Mouse (Mus musculus): ENCODE results near the gene Irs2. TPM values are rescaled to one million over a fixed set of nuclear protein-coding genes. Genes with fewer than 3 reads are reported as not detected.

Gene Irs2
- polyA plus RNA-seq, 1 experiment = 8.5 TPM

GRCm38 (mm10) chr8:11009431-11010071 is 1.3 kb upstream of the Irs2 start:
- peak; percentile 64 for DNase-seq (ENCODE audit: low spot score)

GRCm38 (mm10) chr8:11008842-11009420 is 673 bp upstream of the Irs2 start:
- DNase-seq (ENCODE audit: low spot score) = peak; percentile 98

- peak; percentile 80 for DNase-seq (ENCODE audit: low spot score)
Observed at GRCm38 (mm10) chr8:11007581-11008378, 478 bp downstream of the Irs2 start.

- DNase-seq (ENCODE audit: low spot score) = peak; percentile 89
Observed at GRCm38 (mm10) chr8:11007001-11007580, 1.2 kb downstream of the Irs2 start.

- no peak for DNase-seq (ENCODE audit: low spot score)
Observed at GRCm38 (mm10) chr8:11006276-11006630, 2.0 kb downstream of the Irs2 start.

- no peak for DNase-seq (ENCODE audit: low spot score)
Observed at GRCm38 (mm10) chr8:11005460-11006275, 2.6 kb downstream of the Irs2 start.

- no peak for DNase-seq (ENCODE audit: low spot score)
Observed at GRCm38 (mm10) chr8:11004781-11005459, 3.3 kb downstream of the Irs2 start.

- no peak for DNase-seq (ENCODE audit: low spot score)
Observed at GRCm38 (mm10) chr8:11003917-11004470, 4.3 kb downstream of the Irs2 start.

- DNase-seq (ENCODE audit: low spot score) = no peak
Observed at GRCm38 (mm10) chr8:11003253-11003652, 5.0 kb downstream of the Irs2 start.

- DNase-seq (ENCODE audit: low spot score) = no peak
Observed at GRCm38 (mm10) chr8:11002816-11003215, 5.4 kb downstream of the Irs2 start.

- no peak for DNase-seq (ENCODE audit: low spot score)
Observed at GRCm38 (mm10) chr8:11001062-11001549, 7.2 kb downstream of the Irs2 start.

- DNase-seq (ENCODE audit: low spot score) = no peak
Observed at GRCm38 (mm10) chr8:10999538-10999937, 8.7 kb downstream of the Irs2 start.

- no peak for DNase-seq (ENCODE audit: low spot score)
Observed at GRCm38 (mm10) chr8:10996247-10996646, 12.0 kb downstream of the Irs2 start.

GRCm38 (mm10) chr8:10995756-10996155 is 12.5 kb downstream of the Irs2 start:
- DNase-seq (ENCODE audit: low spot score) = no peak

- no peak for DNase-seq (ENCODE audit: low spot score)
Observed at GRCm38 (mm10) chr8:10994390-10994954, 13.8 kb downstream of the Irs2 start.

- DNase-seq (ENCODE audit: low spot score) = no peak
Observed at GRCm38 (mm10) chr8:10993582-10994216, 14.6 kb downstream of the Irs2 start.

GRCm38 (mm10) chr8:10992081-10992480 is 16.2 kb downstream of the Irs2 start:
- no peak for DNase-seq (ENCODE audit: low spot score)

GRCm38 (mm10) chr8:10991323-10991722 is 16.9 kb downstream of the Irs2 start:
- no peak for DNase-seq (ENCODE audit: low spot score)

- no peak for DNase-seq (ENCODE audit: low spot score)
Observed at GRCm38 (mm10) chr8:10990421-10991110, 17.7 kb downstream of the Irs2 start.
